Mouse (Mus musculus): ENCODE data around the gene Zfr2.

Zfr2 gene

DNA sequence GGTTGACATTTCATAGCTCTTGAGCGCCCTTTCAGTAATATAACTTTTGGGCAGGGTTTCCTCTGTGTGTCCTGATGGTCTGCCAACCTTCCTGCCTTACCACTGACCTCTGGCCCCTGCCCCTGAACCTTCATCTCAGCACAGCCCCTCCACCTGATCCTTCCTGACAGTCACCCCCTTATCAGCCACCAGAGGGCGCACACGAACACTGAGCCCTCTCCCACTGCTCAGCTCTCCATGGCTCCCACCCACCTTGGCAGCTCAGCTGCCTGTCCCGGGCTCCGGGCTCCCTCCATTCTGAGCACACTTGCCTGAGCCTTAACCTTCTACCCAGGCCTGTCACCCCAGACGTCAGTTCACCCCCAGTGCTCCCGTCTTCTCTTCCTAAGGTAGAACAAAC is 56.3 kb downstream of the Zfr2 start:
- DNase-seq = peak; percentile 65

DNA sequence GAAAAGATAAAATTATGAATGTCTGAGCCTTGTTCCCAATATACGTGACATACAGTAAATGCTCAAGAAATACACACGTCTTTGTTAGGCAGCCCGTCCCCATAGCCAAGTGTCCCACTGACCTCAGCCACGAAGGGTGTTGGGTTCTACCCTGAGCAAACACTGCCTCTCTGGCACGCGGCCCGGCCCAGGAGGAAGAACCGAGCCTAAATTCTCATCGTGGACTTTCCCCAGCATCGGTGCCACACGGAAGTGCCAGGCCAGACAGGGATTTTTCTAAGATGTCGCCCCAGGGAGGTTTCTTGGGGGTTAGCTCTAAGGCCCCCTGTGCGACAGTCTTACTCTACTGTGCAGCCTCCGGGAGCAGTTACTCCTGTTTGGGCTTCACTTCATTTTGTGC is 56.9 kb downstream of the Zfr2 start:
- DNase-seq = no peak

GRCm38 (mm10) chr10:81290698-81291460 is 57.9 kb downstream of the Zfr2 start:
- no peak for DNase-seq

DNA sequence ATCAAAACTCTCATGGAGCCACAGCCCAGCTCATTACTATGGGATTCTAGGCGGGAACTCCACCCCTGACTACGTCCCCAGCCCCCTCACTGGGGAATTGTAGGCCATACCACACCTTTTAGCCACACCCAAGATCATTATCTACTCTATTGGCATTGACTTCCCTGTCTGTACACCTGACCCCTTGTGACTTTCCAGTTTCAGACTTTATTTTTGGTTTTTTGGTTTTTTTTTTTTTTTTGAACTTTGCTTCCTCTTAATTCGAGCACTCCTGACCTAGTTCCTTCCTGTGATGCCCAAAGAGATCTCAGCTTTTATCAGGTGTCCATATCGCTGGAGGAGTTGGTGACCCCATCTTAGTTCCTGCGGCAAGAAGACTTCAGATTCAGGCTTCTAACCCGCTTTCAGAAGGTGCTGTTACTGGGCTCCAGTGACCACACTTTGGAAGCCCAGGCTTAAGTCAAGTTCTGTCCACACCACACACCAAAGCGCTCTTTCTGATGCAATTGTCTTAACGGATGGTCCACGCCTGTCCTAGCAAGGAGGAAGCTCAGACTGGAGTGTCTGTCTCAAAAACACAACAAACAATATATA is 58.7 kb downstream of the Zfr2 start, which contains the start of gene Tjp3:
Tjp3 (minus strand) TSS at position 71 of the 594 bp plus-strand sequence.
- DNase-seq = no peak

DNA sequence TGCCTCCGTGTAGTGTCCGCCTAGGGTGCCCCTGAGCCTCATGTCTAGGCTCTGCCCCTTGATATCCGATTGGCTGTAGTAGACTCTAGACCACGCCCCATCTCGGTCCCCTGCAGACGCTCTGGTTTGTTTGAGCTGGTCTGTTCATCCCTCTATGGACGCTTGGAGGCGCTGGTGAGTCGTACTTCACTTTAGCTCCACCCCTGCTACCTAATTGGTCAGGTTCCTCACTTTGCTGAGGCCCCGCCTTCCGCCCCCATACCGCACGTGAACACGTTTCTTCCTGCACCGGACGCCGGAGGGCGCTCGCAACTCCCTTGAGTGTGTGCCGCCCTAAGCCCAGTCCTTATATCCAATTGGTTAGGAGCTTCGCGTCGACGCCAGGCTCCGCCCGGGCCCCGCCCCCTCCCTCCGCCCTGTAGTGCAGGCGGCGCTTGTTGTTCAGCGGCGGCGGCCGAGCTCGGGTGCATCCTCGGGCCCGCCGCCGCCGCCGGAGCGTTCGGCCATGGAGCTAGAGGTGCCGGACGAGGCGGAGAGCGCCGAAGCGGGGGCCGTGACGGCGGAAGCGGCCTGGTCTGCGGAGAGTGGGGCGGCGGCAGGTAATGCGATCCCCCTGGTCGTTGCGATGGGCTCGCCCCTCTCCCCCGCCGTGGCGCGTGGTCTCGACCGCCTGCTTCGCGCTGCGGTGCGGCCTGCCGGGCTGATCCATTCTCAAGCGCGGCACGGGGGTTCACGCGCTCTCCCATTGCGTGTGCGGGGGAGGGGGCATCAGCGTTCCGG is 59.8 kb downstream of the Zfr2 start, which contains the start of gene Pip5k1c:
Pip5k1c (plus strand) TSS at position 410 of the 780 bp plus-strand sequence.
- peak; percentile 100 for DNase-seq

DNA sequence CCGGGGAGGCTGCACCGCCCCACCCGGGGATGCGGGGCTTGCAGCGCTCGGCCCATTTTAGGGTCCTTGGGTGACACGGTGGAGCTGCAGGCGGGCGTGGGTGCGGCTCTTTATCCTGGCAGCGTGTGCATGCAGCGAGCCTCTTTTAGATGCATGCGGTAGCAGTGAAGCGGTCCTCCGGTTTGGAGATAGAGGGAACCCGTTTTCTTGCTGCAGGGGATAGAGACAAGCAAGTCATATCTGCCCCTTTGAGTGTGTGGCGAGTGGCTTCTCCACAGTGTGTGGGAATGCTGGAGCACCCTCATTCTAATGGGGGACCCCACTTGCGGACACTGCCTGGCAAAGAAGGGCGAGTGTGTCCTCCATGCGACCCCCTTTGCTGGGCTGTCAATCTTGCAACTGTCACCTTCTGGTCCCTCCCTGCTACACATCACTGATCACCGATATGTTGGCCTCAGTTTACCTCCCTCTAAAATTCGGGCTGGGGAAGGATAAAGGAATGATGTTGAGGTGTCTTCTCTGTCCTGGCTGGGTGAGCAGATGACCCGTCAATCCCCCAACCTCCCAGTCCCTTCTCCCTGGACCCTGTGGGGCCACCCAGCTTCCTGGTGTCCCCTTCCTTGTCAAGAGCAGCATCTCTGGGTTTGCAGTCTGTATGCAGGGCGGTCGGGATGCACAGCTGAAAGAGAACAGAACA is 60.5 kb downstream of the Zfr2 start:
- no peak for DNase-seq

DNA sequence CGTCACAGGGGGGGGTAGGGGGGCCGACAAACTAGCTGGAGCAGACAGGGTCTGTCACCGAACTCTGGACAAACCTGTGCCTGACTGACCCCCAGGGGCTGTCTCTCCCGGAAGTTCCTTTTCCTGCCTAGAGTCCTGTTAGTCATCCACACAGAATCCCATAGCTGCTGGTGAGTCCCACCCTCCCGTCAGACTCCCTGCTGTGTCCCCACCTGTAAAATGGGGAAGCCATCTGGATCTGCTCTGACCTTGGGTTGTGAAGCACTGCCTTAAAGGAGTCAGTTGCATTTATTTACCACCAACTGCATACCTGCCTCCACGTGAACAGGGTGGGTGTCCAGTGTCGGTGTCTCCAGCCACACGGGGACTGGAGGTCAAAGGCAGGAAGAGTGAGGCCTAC is 61.5 kb downstream of the Zfr2 start:
- DNase-seq = peak; percentile 86

GRCm38 (mm10) chr10:81295185-81295584 is 62.2 kb downstream of the Zfr2 start:
- no peak for DNase-seq

DNA sequence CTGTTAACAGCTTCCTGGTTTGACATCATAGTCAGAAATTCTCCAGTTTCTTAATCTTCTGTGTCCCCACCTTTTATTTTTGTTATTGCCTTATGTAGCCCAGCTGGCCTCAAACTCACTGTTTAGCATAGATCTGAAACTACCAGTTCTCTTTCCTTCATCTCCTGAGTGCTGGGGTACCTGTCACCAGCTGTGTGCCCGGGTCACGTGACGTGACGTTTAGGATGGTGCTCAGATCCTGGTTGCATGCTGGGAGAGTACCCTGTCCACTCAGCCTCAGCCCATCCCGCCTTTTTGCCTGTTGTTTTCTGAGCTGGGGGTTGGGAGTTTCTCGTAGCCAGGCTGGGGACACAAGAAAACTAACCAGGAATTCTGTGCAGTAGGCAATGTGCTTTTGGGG is 64.3 kb downstream of the Zfr2 start:
- DNase-seq = no peak

DNA sequence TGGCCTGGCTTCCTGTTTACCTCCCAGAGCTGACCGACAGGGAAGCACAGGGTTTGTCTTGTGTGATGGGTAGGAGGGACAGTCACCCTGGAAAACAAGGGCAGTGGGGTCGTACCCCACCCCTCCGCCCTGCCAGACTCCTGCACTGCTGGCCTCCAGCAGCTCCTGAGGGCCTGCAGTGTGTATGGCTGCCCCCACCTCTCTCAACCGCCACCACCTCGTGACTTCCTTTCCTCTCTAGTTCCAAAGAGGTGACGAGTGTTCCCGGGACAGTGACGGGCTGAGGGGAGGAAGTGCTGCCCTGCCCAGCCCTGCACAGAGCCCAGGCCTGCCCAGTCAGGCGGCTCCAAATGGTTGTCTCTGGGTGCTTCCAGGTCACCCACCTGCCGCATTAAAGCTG is 64.9 kb downstream of the Zfr2 start:
- no peak for DNase-seq

- DNase-seq = no peak
These were observed 65.6 kb downstream of the Zfr2 start for GRCm38 (mm10) chr10:81298369-81299100.

DNA sequence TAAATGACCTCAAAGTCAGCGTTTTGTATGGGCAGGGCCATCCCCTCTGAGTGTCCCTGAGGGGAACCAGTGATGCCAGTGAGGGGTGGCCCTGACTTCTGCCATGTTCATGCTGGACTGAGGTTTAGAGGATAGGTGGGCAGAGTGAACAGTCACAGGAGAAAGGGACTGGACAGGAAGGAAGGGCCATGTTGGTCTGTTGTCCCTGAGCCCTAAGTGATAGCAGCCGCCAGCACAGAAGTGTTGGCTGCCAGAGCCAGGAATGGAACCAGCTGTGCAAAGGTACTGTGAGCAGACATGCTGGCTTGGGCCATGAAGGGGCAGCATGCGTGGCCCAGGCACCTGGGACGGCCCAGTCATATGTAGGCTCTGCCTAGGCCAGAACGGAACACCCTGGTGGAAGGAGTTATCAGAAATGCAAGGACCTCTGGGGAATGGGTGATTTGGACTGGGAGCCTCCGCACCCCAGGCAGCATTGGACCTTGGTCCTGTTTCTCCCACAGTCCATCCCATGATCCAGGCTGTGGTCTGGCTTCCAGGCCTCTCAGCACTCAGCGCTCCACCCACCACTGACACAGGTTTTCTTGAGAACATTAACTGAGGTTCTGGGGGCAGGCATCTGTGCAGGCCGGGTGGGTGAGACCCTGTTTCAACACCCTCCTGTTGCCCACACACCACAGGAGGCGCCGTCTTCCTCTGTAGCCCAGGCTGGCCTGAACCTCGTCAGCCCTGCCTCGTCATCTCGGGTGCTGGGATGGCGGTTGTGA is 66.8 kb downstream of the Zfr2 start:
- DNase-seq = no peak

DNA sequence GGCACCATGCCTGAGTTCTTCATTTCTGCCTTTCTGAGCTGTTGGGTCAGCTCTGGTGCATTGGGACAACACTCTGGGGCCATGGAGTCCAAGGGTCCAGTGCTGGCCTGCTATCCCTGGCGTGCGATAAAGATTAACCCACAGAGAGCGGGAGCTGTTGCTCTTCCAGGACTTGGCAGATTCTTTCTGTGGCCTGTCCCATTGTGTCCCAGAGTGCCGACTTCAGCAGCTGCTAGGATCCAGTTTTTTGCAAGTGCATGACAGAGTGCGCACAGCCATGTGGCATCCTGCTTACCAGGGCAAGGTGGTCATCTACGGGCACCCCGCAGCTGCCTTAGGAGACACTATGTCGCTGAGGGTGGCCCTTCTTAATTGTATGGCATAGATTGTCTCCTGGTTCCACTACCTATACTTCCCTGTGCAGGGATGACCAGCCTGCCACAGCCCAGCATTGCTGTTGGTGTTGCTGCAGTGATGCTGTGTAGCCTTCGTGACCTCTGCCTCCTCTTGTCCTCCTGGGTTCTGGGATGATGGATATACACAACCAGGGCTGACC is 67.5 kb downstream of the Zfr2 start:
- DNase-seq = no peak

- DNase-seq = peak; percentile 78
These were observed 68.4 kb downstream of the Zfr2 start for GRCm38 (mm10) chr10:81301321-81301720.

All from cerebellum, adult 8-10 months (tissue).